Mouse (Mus musculus) liver, embryonic 11.5 days (tissue): Measurements from ENCODE around the gene Cmtm3. TPM values are rescaled to one million over a fixed set of nuclear protein-coding genes. Genes with fewer than 3 reads are reported as not detected.

Experiments
- ATAC-seq: fragments of 200-750 bp; cut with Nextera tagmentation; replicated peaks from 2 replicates; pipeline ENCODE4 v1.8.0; 2017; ENCODE audit warnings: moderate number of reproducible peaks, mild to moderate bottlenecking, moderate TSS enrichment, moderate library complexity; ENCODE audit not compliant: low FRiP score
- DNase-seq: peaks from one replicate; pipeline ENCODE4 v3.0.0-alpha.2; 2017; ENCODE audit warnings: low spot score
- H3K27ac ChIP-seq: fragments of 300-500 bp; sonication (generic); 2 replicates; pipeline ENCODE4 v1.5.1; 2014; ENCODE audit warnings: mild to moderate bottlenecking, low read depth, low read length, control low read depth
- H3K27me3 ChIP-seq: fragments of 300-500 bp; sonication (generic); replicated peaks from 2 replicates; pipeline ENCODE4 v1.6.1; 2014; ENCODE audit warnings: low read length, mixed read lengths; ENCODE audit not compliant: control insufficient read depth, insufficient read depth
- H3K36me3 ChIP-seq: fragments of 300-500 bp; sonication (generic); 2 replicates; pipeline ENCODE4 v1.6.1; 2014; ENCODE audit warnings: mild to moderate bottlenecking, low read length, moderate library complexity, mixed read lengths; ENCODE audit not compliant: control insufficient read depth, insufficient read depth
- H3K4me1 ChIP-seq: fragments of 300-500 bp; sonication (generic); replicated peaks from 2 replicates; pipeline ENCODE4 v1.6.1; 2014; ENCODE audit warnings: low read length, mixed read lengths; ENCODE audit not compliant: control insufficient read depth, insufficient read depth
- H3K4me2 ChIP-seq: fragments of 300-500 bp; sonication (generic); 2 replicates; pipeline ENCODE4 v1.6.1; 2014; ENCODE audit warnings: mild to moderate bottlenecking, control low read depth, moderate library complexity
- H3K4me3 ChIP-seq: fragments of 300-500 bp; sonication (generic); 2 replicates; pipeline ENCODE4 v1.5.1; 2014; ENCODE audit warnings: low read depth, low read length, control low read depth
- H3K9ac ChIP-seq: fragments of 300-500 bp; sonication (generic); 2 replicates; pipeline ENCODE4 v1.6.1; 2014; ENCODE audit warnings: low read depth, low read length, control low read depth
- H3K9me3 ChIP-seq: fragments of 300-500 bp; sonication (generic); 2 replicates; pipeline ENCODE4 v1.6.1; 2016; ENCODE audit warnings: low read length, inconsistent platforms, mixed read lengths; ENCODE audit not compliant: control insufficient read depth
- WGBS: fragments of 180-500 bp; shearing (Covaris S2); extraction: QIAGEN DNeasy Blood & Tissue Kit; methylation state at CpG from one replicate; pipeline ENCODE4 v1.1.7; 2014; 5-methylcytosine and 5-hydroxymethylcytosine counted together
- polyA plus RNA-seq: library from polyadenylated mRNA; unstranded; fragments of >200 nt; fragmentation: Nextera tagmentation; extraction: Ambion mirVana; gene quantifications from 2 replicates; pipeline ENCODE4 v1.2.1, GENCODE M21; 2014

Gene Cmtm3
- polyA plus RNA-seq, 1 experiment from 2014 or later: 62.4 TPM

- Histone ChIP-seq H3K9me3 (no peaks in the 10 kb centered on the region), H3K4me1 (peaks cover 7% of the 10 kb centered on the region; the same call in 1 of the 2 replicates), H3K27me3 (0 out of 2 replicates have a peak, but pooled peaks cover 4% of the 10 kb centered on the region), H3K36me3 (no peaks in the 10 kb centered on the region), H3K4me2 (peak overlapping the region; percentile 99; the same call in 1 of the 2 replicates), H3K4me3 (no peak overlapping the region), H3K27ac (no peak overlapping the region), H3K9ac (no peak overlapping the region)
- WGBS: 85% methylated on average over 6 of the region's 6 CpGs
- no peak for ATAC-seq
- no peak for DNase-seq
These were observed 54.6 kb downstream of the Cmtm3 start for GRCm38 (mm10) chr8:104393767-104394166.

GRCm38 (mm10) chr8:104394801-104395702, 55.8 kb downstream of the Cmtm3 start:
- H3K4me3 ChIP-seq: peak overlapping the region; percentile 79
- no peaks in the 10 kb centered on the region for H3K36me3 ChIP-seq
- DNase-seq: peak; percentile 63
- no peaks in the 10 kb centered on the region for H3K9me3 ChIP-seq
- peak; percentile 63 for ATAC-seq
- peak overlapping the region; percentile 99 for H3K4me2 ChIP-seq
- peaks cover 7% of the 10 kb centered on the region; the same call in 1 of the 2 replicates for H3K4me1 ChIP-seq
- H3K27me3 ChIP-seq: 0 out of 2 replicates have a peak, but pooled peaks cover 4% of the 10 kb centered on the region
- WGBS: under 1% methylated on average over 74 of the region's 82 CpGs
- peak overlapping the region; percentile 75 for H3K9ac ChIP-seq
- peak overlapping the region; percentile 13; the same call in 1 of the 2 replicates for H3K27ac ChIP-seq

GRCm38 (mm10) chr8:104395703-104396357, 56.6 kb downstream of the Cmtm3 start, which contains the start of gene Cmtm4:
Gene Cmtm4 (minus strand): TSS chr8:104395807.
- Histone ChIP-seq H3K9ac (peak within 1 kb of the TSS; percentile 75), H3K27ac (peak within 1 kb of the TSS; percentile 13; the same call in 1 of the 2 replicates), H3K36me3 (no peaks in the 10 kb centered on the region), H3K4me3 (peak within 1 kb of the TSS; percentile 79), H3K4me1 (peaks cover 7% of the 10 kb centered on the region; the same call in 1 of the 2 replicates), H3K4me2 (peak within 1 kb of the TSS; percentile 99), H3K9me3 (no peaks in the 10 kb centered on the region), H3K27me3 (0 out of 2 replicates have a peak, but pooled peaks cover 4% of the 10 kb centered on the region)
- peak; percentile 83 for ATAC-seq
- 2% methylated on average over 42 of the region's 54 CpGs for WGBS
- peak; percentile 53 for DNase-seq

Other genes starting within 250 kb of the Cmtm3 start
- gene Cdh5, start 237.8 kb upstream of the Cmtm3 start, polyA plus RNA-seq: 17.1 and 19.3 TPM in 2 replicates
- 0.09 and 0.10 TPM in 2 replicates for gene Bean1, start 169.0 kb upstream of the Cmtm3 start, polyA plus RNA-seq
- 13.8 and 16.3 TPM in 2 replicates for gene Tk2, start 90.9 kb upstream of the Cmtm3 start, polyA plus RNA-seq
- 27.9 and 32.5 TPM in 2 replicates for gene Cklf, start 88.5 kb upstream of the Cmtm3 start, polyA plus RNA-seq
- gene Cmtm2a, start 46.2 kb upstream of the Cmtm3 start, polyA plus RNA-seq: not detected in 2 replicates
- not detected in 2 replicates for gene Gm45711, start 29.3 kb upstream of the Cmtm3 start, polyA plus RNA-seq
- not detected in 2 replicates for gene Cmtm1, start 29.3 kb upstream of the Cmtm3 start, polyA plus RNA-seq
- gene Gm11020, start 17.8 kb upstream of the Cmtm3 start, polyA plus RNA-seq: not detected in 2 replicates
- not detected in 2 replicates for gene Cmtm2b, start 17.2 kb upstream of the Cmtm3 start, polyA plus RNA-seq
- 1.2 and 1.3 TPM in 2 replicates for gene Cmtm4, start 56.4 kb downstream of the Cmtm3 start, polyA plus RNA-seq
- gene Dync1li2, start 103.6 kb downstream of the Cmtm3 start, polyA plus RNA-seq: 31.4 and 33.1 TPM in 2 replicates
- 0.05 TPM in 1 of 2 replicates, not detected in the other for gene Terb1, start 170.5 kb downstream of the Cmtm3 start, polyA plus RNA-seq
- gene Nae1, start 195.2 kb downstream of the Cmtm3 start, polyA plus RNA-seq: 77.3 and 77.7 TPM in 2 replicates
- 2.1 and 2.3 TPM in 2 replicates for gene Car7, start 195.3 kb downstream of the Cmtm3 start, polyA plus RNA-seq